12 mouse cellular contexts compared by ENCODE assay signal in the genomic region with DNA sequence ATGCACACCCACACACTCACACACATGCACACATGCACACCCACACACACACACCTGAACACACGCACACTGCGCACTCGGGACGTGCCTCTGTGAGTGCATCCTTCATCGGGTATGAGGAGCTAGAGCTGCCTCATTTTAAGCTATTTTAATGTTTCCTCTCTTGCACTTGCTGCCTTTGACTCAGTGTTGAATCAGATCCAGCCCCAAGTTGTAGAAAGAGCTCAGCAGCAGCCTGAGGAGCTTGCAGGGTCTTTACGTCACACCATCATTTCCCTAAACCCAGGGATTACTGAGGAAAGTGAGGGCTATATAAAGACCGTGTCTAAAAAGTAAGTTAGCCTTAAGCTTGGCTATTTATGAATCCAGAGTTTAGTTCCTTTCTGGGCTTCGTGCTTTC.
DNase-seq lines count a peak whose midpoint lies in the region; ATAC-seq and TF ChIP-seq lines count a peak whose summit lies in the region.
"Had no signal": no experiment of that assay in that cellular context is flagged by ENCODE, and none has a peak within 500 bp of the region (broad histone marks: within the 10 kb centered on the region; RNA-seq: fewer than 3 reads in every experiment).

No protein-coding gene starts in this region.

- no peaks in the 10 kb centered on the region for H3K9me3 ChIP-seq in embryonic facial prominence, embryonic 15.5 days (replicated peaks)
- no peaks in the 10 kb centered on the region for H3K9me3 ChIP-seq in forebrain, embryonic 10.5 days

- H3K27ac ChIP-seq in embryonic facial prominence, embryonic 15.5 days (replicated peaks), result peak overlapping the region; percentile 84
- peak overlapping the region; percentile 87 for H3K27ac ChIP-seq in olfactory bulb, adult 2 months (ENCODE audit: insufficient read depth, low read depth, low read length)
- H3K27ac ChIP-seq in forebrain, embryonic 10.5 days, result no peak overlapping the region

- no peak overlapping the region for H3K4me2 ChIP-seq in embryonic facial prominence, embryonic 15.5 days (replicated peaks)

- 52% methylated on average over 8 of the region's 8 CpGs for WGBS in embryonic facial prominence, embryonic 15.5 days
- 23% methylated on average over 8 of the region's 8 CpGs for whole genome bisulfite sequencing in olfactory bulb, adult 2 months
- WGBS in forebrain, embryonic 10.5 days, result 93% methylated on average over 8 of the region's 8 CpGs

- intact Hi-C loops in left cerebral cortex, postnatal 14 days (cut with DNase I), result no loop called here
- intact Hi-C loops in left cerebral cortex, postnatal 4 days (cut with DNase I), result no loop called here

- no peak overlapping the region for H3K4me3 ChIP-seq in embryonic facial prominence, embryonic 15.5 days (replicated peaks)
- no peak overlapping the region for H3K4me3 ChIP-seq in olfactory bulb, adult 2 months (ENCODE audit: insufficient read depth, low read depth, low read length)
- no peak overlapping the region for H3K4me3 ChIP-seq in forebrain, embryonic 10.5 days

- H3K36me3 ChIP-seq in embryonic facial prominence, embryonic 15.5 days, result 0 out of 2 replicates have a peak, but pooled peaks cover 4% of the 10 kb centered on the region
- H3K36me3 ChIP-seq in forebrain, embryonic 10.5 days (replicated peaks), result peaks cover 42% of the 10 kb centered on the region

- H3K4me1 ChIP-seq in embryonic facial prominence, embryonic 15.5 days, result peaks cover 67% of the 10 kb centered on the region
- peaks cover 31% of the 10 kb centered on the region for H3K4me1 ChIP-seq in olfactory bulb, adult 2 months (ENCODE audit: control insufficient read depth, insufficient read depth, low read length)
- H3K4me1 ChIP-seq in forebrain, embryonic 10.5 days, result peaks cover 55% of the 10 kb centered on the region

- no peak for DNase-seq in frontal cortex, postnatal 14 days (ENCODE audit: low spot score in 2 of 2)
- peak; percentile 51 to 64 for DNase-seq in left cerebral cortex, postnatal 14 days (ENCODE audit: low spot score in 2 of 2)
- DNase-seq in left cerebral cortex, postnatal 4 days, result no peak
- no peak for DNase-seq in forebrain, embryonic 10.5 days (ENCODE audit: extremely low spot score, low spot score)
- no peak for DNase-seq in yolk sac, embryonic 10.5 days (ENCODE audit: low spot score)
- DNase-seq: cerebellum, postnatal 14 days; lung, postnatal 10 days; retina, postnatal 1 day had no signal

- no peak for TF ChIP-seq CTCF in olfactory bulb, adult 2 months (IDR thresholded peaks at IDR 0.05; ENCODE audit: insufficient read depth, low read depth, low read length)

- H3K27me3 ChIP-seq in embryonic facial prominence, embryonic 15.5 days, result no peaks in the 10 kb centered on the region
- H3K27me3 ChIP-seq in forebrain, embryonic 10.5 days (ENCODE audit: poor library complexity, severe bottlenecking), result no peaks in the 10 kb centered on the region

- ATAC-seq in frontal cortex, adult (ENCODE audit: low TSS enrichment), result peak; percentile 87
- peak; percentile 68 for ATAC-seq in embryonic facial prominence, embryonic 15.5 days (ENCODE audit: insufficient number of reproducible peaks, low FRiP score, low TSS enrichment, low read depth)
- ATAC-seq: activated CD4-positive, CD25-positive, alpha-beta regulatory T cell, adult 4 months had no signal

- no peak overlapping the region for H3K9ac ChIP-seq in embryonic facial prominence, embryonic 15.5 days

- no peak for TF ChIP-seq POLR2A in olfactory bulb, adult 2 months (IDR thresholded peaks at IDR 0.05; ENCODE audit: insufficient read depth, low read depth, low read length)

Comparison
In these comparisons a context has a peak if more than half of its experiments do, and no peak if none do; other contexts are left out.
1. DNase-seq: peak in left cerebral cortex, postnatal 14 days (2 of 2); none in frontal cortex, postnatal 14 days (0 of 2), left cerebral cortex, postnatal 4 days (single experiment), forebrain, embryonic 10.5 days (single experiment) and yolk sac, embryonic 10.5 days (single experiment).